Mouse (Mus musculus) adrenal gland, postnatal 14 days (tissue): ENCODE measurements around the gene Slc25a22. TPM values are rescaled to one million over a fixed set of nuclear protein-coding genes. Genes with fewer than 3 reads are reported as not detected.
A peak's percentile ranks its signal among the peaks of the same experiment; 100 is the strongest.

Experiments
- DNase-seq: peaks from one replicate; pipeline ENCODE4 v3.0.0; 2021; ENCODE audit warnings: mixed read lengths
- total RNA-seq: library from RNA; stranded (reverse); gene quantifications from 2 replicates; pipeline ENCODE4 v1.2.3, GENCODE M21; 2021

Slc25a22 gene
- total RNA-seq, 1 experiment from 2014 or later = 87.0 TPM

- peak; percentile 68 for DNase-seq
These were observed 34.5 kb upstream of the Slc25a22 start for GRCm38 (mm10) chr7:141472226-141472625.

- DNase-seq = no peak
These were observed 33.5 kb upstream of the Slc25a22 start for GRCm38 (mm10) chr7:141471236-141471635.

- DNase-seq = no peak
These were observed 32.9 kb upstream of the Slc25a22 start for GRCm38 (mm10) chr7:141470637-141470944.

DNA sequence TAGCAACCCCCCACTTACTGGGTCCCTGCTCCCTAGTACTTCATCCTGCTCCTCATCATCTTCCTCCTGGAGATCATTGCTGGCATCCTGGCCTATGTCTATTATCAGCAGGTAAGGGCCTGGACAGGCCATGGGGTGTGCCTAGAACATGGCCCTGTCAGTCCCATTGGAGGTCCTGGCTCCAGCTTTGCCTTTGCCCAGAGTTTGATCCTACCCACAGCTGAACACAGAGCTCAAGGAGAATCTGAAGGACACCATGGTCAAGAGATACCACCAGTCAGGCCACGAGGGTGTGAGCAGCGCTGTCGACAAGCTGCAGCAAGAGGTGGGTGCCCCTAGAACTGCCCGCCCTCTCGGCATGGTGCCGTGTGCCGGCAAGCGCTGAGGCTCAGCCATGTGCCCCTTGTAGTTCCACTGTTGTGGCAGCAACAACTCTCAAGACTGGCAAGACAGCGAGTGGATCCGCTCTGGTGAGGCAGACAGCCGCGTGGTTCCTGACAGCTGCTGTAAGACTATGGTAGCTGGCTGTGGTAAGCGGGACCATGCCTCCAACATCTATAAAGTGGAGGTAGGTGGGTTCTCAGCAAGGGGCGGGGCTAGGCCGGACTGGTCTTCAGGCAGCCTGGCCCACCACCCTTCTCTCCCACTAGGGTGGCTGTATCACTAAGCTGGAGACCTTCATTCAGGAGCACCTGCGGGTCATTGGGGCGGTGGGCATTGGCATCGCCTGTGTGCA lies 32.4 kb upstream of the Slc25a22 start:
- DNase-seq = no peak

DNA sequence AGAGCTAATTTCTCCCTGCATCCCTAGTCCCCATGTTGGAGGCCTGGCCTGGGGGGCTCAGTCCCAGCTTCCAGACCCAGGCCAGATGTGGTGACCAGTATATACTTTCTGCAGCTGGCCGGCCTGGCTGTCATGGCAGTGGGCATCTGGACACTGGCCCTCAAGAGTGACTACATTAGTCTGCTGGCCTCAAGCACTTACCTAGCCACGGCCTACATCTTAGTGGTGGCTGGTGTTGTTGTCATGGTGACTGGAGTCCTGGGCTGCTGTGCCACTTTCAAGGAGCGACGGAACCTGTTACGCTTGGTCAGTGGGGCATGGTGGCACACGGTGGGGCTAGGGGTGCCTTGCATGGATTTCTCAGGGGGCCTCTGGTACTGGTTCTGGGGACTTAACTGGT lies 31.7 kb upstream of the Slc25a22 start:
- DNase-seq = no peak

DNA sequence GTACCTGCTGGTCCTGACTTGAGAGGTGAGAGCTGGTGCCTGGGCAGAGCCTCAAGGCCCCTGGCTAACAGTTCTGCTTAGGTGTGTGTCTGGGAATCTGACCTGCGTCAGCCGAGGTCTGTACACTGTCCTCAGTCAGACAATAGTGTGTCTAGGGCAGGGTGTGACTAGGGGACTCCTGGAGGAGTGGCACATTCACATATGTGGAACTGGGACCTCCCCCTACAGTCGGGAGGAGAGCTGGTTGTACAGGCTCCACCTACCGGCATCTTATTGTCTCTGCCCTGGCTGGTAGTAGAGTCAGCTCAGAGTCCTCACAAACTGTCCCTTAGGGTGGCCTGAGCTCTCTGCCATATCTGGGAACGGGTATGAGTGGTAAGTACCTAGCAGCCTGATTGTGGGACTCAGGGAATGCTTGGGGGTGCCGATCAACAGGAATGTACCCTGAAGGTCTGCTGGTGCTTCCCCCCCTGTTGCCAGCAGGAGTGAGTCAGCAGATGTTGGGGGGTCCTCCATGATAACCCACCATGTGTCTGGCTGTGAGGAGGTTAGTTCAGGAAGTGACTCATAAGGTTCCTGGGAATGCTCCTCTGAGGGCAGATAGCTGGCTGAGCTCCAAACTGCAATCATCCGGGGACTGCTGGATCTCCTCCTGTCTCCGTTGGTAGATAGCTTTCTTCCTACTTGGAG lies 31.0 kb upstream of the Slc25a22 start:
- DNase-seq = peak; percentile 88

DNA sequence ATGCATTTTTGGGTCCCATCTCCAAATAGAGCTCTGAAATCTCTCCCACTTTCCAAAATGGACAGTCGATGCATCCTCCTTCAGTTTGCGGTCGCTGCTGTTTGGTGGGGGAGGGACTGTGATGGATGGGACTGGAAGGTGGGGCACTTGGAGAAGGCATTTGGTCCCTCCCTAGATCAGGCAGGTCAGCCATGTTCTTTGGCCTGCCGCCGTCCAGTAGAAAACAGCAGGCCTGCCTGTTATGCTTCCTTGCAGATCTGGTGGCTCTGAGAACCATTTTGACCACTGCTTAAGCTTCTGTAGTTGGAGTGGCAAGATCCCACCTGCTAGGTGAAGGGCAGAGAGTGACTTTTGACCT lies 30.5 kb upstream of the Slc25a22 start:
- DNase-seq = peak; percentile 72

DNA sequence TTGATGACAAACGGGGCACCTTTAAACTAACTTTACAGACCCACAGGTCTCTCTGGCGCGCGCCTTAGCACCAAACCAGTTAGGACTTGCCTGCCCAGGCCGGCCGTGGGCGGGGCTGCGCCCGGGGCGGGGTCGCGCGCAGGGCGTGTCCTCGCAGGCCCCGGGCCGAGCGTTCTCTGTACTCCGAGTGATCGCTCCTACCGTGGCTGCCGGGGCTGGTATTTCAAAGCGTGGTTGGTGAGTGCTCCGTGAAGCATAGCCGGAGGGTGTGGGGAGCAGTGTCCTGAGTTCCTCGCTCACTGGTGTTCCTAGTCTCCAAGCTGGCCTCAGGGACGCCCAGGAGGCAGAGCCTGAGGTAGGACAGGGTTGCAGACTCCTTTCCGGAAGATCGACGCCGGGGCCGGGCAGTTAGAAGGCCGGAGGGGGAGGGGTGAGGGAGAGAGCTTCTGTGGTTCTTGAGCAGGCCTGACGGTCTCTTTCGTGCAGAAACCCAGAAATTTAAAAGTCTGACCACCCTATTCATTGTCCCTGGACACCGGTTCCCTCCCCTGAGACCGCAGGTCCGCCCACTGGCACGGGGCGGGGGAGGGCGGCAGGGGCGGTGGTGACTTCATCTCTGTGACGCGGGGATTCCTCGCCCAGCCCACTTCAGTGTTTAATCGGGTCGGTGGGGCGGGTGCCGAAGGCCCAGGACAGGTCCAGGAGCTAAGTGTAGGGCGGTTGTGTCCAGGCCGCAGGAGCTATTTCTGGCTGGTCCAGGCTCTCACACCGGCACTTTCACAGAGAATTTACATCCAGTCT lies 29.7 kb upstream of the Slc25a22 start, which contains the start of gene Cd151:
Cd151 (plus strand) TSS at position 163 of the 801 bp plus-strand sequence.
- peak; percentile 95 for DNase-seq

- DNase-seq = no peak
These were observed 29.0 kb upstream of the Slc25a22 start for GRCm38 (mm10) chr7:141466607-141467148.

DNA sequence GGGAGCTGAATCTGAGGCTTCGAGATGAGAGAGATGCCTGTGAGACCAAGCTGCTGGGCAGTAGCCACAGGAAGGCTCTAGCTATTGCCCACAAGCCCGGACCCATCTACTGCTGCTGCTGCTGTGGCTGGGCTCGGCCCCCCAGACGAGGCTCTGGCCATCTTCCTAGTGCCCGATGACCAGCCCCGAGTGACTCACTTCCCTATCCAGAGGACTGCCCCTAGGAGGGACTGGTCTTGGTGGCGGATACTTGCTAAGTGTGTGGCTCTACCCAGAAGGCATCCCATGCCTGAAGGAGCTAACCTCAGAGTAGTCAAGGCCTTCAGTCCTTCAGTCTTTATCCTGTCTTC lies 28.3 kb upstream of the Slc25a22 start:
- DNase-seq = peak; percentile 65

DNA sequence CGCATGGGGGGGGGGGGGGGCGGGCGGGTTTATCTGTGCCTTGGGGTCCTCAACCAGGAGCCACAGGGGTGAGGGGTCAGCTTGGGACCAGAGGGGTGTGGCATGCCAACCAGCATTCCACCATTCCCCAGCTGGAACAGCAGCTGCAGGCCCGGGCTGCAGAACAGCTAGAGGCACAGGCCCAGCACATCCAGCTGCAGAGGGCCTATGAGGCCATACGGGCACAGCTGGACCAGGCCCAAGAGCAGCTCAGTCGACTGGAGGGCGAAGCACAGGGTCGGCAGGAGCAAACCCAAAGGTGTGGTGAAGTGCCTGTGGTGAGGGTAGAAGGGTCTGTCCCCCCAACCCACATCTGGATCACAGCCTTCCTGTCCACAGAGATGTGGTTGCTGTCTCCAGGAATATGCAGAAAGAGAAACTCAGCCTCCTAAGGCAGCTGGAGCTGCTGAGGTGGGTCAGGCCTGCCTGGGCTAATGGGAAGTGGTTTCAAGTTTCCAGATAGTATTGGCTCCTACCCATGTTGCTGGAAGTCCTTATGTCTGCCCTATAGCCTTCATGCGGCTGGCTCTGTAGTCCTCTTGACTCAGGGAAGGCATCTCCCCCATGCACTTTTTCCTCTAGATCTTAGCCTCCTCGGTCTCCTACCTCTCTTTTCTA lies 27.8 kb upstream of the Slc25a22 start:
- DNase-seq = no peak

DNA sequence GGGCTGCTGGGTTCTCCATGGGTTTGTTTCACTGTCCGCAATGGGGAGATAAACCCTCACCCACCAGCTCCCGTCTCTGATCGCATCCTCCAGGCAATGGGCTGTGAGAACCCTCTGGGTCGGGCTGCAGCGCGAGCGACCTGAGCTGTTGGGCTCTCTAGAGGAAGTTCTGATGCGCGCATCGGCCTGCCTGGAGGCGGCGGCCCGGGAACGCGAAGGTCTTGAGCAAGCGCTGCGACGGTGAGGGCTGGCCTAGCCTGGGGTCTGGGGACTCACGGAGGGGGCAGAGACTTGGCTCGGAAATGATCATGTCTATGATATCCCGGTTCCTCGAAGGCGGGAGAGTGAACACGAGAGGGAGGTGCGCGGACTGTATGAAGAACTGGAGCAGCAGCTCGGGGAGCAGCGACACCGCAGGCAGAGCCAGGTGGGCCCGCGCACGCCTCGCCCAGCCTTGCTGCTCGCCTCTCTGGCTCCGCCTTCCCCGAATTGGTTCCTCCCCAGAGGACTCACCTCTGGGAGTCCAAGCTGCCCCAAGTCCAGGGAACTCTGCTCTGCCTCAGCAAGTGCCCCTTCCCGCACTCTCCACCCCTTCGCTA lies 27.0 kb upstream of the Slc25a22 start:
- DNase-seq = peak; percentile 43

DNA sequence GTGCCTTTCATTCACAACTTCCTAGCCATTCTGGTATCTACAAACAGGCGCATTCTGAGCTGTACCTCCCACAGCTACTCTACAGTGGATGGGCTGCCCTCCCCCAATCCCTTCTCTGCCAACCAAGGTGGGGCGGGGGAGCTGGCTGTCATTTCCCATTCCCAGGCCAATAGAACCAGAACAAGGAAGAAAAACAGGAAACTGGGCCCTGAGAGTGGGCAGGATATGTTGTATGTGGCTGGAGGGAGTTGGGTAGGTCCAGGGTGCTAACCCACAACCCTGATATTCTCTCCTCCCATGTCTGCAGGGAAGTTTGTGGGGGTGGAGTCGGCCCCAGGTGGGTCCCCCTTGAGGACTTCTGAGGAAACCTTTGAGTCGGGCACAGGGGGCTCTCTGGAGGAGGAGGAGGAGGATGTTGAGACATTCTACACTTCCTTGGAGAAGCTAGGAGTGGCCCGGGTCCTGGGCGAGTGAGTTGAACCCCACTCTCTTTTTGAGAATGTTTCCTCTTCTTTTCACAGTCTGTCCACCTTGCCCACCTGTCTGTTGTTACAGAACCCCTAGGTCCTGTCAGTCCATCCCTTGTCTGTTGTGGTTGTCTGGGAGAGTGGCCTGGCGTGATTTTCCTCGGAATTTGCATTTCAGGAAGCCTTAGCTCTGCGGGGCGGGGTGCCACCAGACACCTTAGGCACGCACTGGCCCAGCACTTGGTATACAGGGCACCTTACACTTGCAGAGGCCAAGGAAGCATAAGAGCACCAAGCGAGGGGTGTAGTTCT lies 26.3 kb upstream of the Slc25a22 start:
- peak; percentile 71 for DNase-seq

DNA sequence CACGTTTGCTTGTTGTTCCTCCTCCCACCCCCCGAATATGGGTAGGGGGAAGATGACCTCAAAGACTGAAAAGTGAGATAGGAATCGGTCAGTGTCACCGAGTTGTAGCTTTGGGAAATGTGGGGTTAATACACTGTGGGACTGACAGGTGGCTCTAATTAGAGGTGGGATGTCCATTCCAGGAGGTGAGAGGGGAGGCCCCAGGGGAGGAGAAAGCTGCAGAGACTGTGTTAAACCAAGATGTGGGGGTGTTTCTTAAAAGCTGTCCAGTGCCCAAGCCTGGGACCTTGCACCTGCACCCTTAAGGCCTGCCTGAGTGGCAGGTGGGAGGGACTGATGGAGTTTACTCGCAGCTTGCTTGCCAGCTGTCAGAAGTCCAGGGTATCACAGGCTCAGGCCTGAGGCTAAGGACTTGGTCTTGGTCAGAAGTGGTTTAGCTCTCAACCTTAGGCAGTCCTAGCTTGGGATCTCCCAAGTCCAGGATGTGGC lies 24.7 kb upstream of the Slc25a22 start:
- peak; percentile 67 for DNase-seq

DNA sequence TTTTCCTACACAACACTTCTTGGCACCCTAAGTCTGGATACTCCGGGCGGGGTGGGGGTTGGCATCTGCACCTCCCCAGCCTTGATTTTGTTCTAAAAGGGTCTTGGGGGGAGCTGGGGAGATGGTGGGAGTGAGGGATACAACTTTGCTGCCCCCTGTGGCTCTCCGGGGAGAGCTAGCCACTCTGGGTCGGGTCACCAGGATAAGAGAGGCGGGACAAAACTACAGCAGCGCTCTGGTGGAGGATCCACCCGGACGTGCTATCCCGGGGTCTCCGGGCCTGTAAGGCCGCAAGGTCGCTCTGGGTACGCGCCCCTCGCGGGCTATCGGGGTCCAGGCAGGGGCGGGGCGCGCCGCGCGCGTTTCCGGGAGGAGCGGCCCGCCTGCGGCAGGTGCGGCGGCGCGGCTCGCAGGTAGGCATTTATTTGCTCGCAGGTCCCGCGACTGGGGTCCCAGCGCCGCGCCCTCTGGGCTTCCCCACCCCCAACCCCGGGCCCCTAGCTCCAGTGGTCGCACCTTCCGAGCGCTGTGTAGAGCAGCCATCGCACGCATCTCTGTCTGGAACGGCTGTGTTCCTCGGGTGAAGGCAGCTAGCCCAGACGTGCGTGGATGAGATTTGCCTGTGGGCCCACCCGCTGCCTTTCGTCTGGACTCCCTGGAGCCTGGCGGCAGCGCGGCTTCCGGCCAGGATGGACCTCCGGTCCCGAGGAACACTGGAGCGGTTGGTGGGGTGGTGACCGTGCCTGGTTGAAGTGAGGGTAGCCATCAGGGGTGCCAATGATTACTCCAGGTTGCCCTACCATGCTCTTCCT lies 24.0 kb upstream of the Slc25a22 start:
- peak; percentile 64 for DNase-seq

DNA sequence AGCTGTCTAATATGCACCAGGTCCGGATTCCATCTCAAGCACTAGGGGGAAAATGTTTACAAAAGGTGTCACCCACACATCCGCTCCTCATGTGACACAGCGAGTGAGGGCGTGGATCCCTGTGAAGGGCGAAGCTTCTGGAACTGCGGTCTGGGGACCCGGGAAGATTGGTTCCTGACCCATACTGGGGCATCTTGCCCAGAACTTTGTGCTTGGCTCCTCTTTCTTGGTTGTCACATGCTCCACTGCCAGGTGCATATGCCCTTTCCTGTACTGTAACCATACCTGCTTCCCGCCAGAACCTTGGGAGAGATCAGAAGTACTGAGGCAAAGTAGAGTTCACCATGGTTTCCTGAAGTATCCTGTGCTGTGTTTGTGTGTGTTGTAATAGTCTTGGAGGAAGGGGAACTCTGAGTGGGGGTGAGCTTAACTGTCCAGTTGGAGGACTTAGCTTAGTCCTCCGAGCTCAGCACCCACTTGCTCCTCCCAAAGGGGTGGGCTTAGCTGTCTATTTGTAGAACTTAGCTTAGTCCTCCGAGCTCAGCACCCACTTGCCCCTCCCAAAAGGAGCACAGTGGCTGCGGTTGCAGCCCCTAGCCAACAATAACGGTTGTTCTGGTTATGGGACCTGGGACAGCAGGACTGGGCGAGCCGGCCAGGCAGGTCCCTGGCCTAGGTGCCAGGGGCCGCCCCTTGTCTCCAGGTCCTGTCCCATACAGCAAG lies 22.9 kb upstream of the Slc25a22 start, which contains the start of gene Cracr2b:
Cracr2b (plus strand) TSS at position 704 of the 723 bp plus-strand sequence.
- DNase-seq = peak; percentile 33

DNA sequence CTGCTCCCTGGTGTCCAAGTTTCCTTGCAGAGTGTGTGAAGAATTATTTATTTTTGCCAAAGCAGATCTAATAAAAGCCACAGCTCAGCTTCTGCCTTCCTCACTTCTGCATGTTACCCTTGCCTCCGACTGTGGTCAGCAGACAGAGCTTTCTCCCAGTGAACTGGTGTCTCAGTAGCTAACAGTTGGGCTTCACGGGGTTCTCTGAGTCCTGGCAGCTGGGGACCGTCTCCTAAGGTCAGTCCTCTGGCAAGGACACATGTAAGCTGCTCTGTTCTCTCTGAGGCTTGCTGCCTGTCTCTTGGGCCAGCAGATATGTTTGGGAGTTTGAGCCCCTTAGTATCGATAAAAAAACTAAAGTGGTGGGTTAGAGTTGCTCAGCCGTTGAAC lies 22.3 kb upstream of the Slc25a22 start:
- DNase-seq = peak; percentile 19

DNA sequence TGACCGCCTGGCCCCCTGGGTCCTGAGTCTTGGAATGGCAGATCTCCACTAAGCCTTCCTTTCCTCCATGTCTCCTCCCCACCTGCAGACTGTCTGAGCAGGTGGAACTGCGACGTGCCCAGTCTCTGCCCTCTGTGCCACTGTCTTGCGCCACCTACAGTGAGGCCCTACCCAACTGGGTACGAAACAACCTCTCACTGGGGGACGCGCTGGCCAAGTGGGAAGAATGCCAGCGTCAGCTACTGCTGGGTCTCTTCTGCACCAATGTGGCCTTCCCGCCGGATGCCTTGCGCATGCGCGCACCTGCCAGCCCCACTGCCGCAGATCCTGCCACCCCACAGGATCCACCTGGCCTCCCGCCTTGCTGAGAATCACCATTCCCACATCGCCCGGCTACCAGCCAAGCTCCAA lies 21.6 kb upstream of the Slc25a22 start:
- peak; percentile 66 for DNase-seq

GRCm38 (mm10) chr7:141458661-141459060 lies 21.0 kb upstream of the Slc25a22 start:
- no peak for DNase-seq
